Mouse (Mus musculus) hindbrain, embryonic 13.5 days (tissue): ENCODE data around the gene Ptcra. TPM values are rescaled to one million over a fixed set of nuclear protein-coding genes. Genes with fewer than 3 reads are reported as not detected.
"Not testable (repeated sequence)": the region's sequence is repeated elsewhere in the genome, so short reads cannot be mapped to it uniquely, and the experiment has no call there.

Experiments used
- ATAC-seq: fragments of 200-750 bp; cut with Nextera tagmentation; 2 replicates; pipeline ENCODE4 v1.8.0; 2017; ENCODE audit warnings: moderate TSS enrichment; ENCODE audit not compliant: low FRiP score
- H3K27ac ChIP-seq: fragments of 300-500 bp; sonication (generic); 2 replicates; pipeline ENCODE4 v1.5.1; 2015; ENCODE audit warnings: inconsistent platforms, mild to moderate bottlenecking, moderate library complexity
- H3K27me3 ChIP-seq: fragments of 300-500 bp; sonication (generic); 2 replicates; pipeline ENCODE4 v1.6.1; 2015; ENCODE audit warnings: mild to moderate bottlenecking, inconsistent platforms
- H3K36me3 ChIP-seq: fragments of 300-500 bp; sonication (generic); 2 replicates; pipeline ENCODE4 v1.6.1; 2015; ENCODE audit warnings: mild to moderate bottlenecking, inconsistent platforms
- H3K4me1 ChIP-seq: fragments of 300-500 bp; sonication (generic); replicated peaks from 2 replicates; pipeline ENCODE4 v1.6.1; 2015; ENCODE audit warnings: inconsistent platforms
- H3K4me2 ChIP-seq: fragments of 300-500 bp; sonication (generic); 2 replicates; pipeline ENCODE4 v1.6.1; 2015; ENCODE audit warnings: inconsistent platforms, mild to moderate bottlenecking, moderate library complexity
- H3K4me3 ChIP-seq: fragments of 300-500 bp; sonication (generic); 2 replicates; pipeline ENCODE4 v1.5.1; 2015; ENCODE audit warnings: mild to moderate bottlenecking, inconsistent platforms
- H3K9ac ChIP-seq: fragments of 300-500 bp; sonication (generic); 2 replicates; pipeline ENCODE4 v1.6.1; 2015; ENCODE audit warnings: mild to moderate bottlenecking, inconsistent platforms
- H3K9me3 ChIP-seq: fragments of 300-500 bp; sonication (generic); 2 replicates; pipeline ENCODE4 v1.6.1; 2016; ENCODE audit warnings: inconsistent platforms
- WGBS: fragments of 180-500 bp; shearing (Covaris S2); methylation state at CpG from one replicate; pipeline ENCODE4 v1.1.7; 2015; 5-methylcytosine and 5-hydroxymethylcytosine counted together
- polyA plus RNA-seq: library from polyadenylated mRNA; unstranded; fragments of >200 nt; fragmentation: Nextera tagmentation; extraction: Ambion mirVana; gene quantifications from 2 replicates; pipeline ENCODE4 v1.2.1, GENCODE M21; 2015

The Ptcra gene
- polyA plus RNA-seq, 1 experiment from 2014 or later, result 0.26 TPM

DNA sequence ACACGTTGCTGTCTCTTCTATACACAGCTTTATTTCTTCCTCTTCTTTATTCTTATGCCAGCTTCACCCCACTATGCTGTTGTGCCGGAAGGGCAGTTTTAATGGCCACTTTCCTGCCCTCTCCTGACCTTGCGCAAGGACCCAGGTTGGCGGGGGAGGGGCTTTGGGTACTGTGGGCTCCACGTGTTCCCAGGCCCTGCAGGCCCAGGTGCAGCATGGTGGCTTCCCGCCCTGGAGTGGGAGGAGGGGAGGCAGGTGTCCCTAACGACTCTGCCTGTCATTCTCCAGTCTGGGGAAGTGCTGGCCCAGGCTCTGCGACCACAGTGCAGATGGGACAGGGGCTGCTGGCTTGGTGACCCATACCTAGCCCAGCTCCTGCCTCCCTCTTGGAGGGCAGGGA is 4.4 kb upstream of the Ptcra start:
- Histone ChIP-seq H3K36me3 (no peaks in the 10 kb centered on the region), H3K9ac (no peak overlapping the region; the same call in 1 of the 2 replicates), H3K4me1 (peaks cover 7% of the 10 kb centered on the region), H3K9me3 (no peaks in the 10 kb centered on the region), H3K27ac (no peak overlapping the region), H3K4me2 (no peak overlapping the region), H3K4me3 (no peak overlapping the region), H3K27me3 (0 out of 2 replicates have a peak, but pooled peaks cover 2% of the 10 kb centered on the region)
- no peak for ATAC-seq
- WGBS, result 61% methylated on average over 8 of the region's 8 CpGs

DNA sequence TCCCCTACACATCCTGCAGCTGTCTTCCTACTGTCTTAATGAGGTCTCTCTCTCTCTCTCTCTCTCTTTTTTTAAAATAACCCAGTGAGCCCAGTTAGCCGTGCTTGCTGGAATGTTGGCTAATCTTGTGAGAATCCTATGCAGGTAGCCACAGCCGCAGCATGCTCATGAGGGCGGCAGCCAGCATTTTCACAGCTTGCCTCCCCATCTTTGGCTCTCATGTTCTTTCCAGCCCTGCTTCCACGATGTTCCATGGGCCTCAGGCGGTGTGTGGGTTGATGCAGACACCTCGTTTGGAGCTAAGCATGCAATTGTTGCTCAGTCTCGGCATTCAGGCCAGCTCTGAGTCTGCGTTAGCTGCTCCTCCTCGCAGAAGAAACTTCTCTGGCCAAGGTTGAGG is 1.4 kb upstream of the Ptcra start:
- not testable (repeated sequence) for H3K27ac ChIP-seq, H3K9ac ChIP-seq, H3K4me3 ChIP-seq, H3K9me3 ChIP-seq, H3K27me3 ChIP-seq, H3K4me1 ChIP-seq, ATAC-seq, H3K36me3 ChIP-seq, H3K4me2 ChIP-seq
- WGBS, result 75% methylated on average over 9 of the region's 9 CpGs

DNA sequence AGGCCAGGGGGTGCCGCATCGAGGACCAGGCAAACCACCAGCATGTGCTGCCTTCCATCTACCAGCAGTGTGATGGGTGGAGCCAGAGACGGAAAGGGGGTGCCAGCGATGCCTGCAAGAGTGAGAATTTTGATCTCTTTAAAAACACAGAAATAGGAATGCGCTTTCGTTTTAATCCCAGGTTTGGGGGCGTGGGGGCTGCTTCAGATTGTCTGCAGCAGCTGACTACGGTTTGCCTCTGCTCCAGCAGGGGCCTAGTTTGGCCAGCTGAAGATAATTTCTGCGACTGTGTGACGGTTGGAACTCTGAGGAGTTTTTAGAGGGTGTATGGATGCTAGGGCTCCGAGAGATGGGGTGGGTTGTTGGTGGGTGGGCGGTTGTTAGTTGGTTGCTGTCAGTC is 4.8 kb downstream of the Ptcra start:
- no peaks in the 10 kb centered on the region for H3K9me3 ChIP-seq
- no peak overlapping the region for H3K9ac ChIP-seq
- no peak for ATAC-seq
- H3K4me2 ChIP-seq, result no peak overlapping the region
- H3K27me3 ChIP-seq, result no peaks in the 10 kb centered on the region
- H3K4me1 ChIP-seq, result no peaks in the 10 kb centered on the region
- 83% methylated on average over 12 of the region's 12 CpGs for WGBS
- H3K27ac ChIP-seq, result no peak overlapping the region
- no peak overlapping the region for H3K4me3 ChIP-seq
- H3K36me3 ChIP-seq, result no peaks in the 10 kb centered on the region

DNA sequence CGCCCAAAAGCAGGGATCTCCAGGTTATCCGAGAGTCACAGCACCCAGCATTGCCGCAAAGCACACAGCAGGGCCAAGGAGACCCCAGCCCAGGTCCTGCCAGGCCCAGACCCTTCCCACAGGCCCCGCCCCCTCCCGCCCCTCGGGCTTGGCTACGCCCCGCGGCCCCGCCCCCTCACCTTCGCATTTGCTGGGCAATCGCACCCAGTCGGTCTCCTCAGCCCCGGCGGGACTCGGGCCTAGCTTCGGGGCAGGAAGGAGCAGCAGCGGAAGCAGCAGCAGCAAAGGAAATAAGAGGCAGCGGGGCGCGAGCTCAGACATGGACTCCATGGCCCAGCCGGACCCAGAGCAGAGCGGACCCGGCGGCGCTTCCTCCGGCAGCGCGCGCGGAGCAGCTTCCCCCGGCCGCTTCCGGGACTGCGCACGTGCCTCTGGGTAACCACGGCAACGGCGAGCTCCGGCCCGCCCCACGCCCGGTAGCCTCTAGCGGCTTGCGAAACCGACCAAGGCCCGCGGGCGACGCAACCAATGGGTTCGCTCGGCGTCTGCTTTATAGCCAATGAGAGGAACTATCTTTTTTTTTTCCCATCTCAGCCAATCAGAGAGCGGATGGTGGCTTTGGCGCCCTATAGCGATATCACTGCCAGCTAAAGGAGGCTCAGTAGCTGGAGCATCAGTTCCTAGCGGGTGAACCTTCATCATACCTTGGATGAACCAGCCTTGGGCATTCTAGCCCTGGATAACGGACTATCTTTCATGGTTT is 11.5 kb downstream of the Ptcra start, which contains the start of gene Cnpy3:
TSS of gene Cnpy3 (minus strand) at position 421 of the 763 bp plus-strand sequence.
- under 1% methylated on average over 54 of the region's 58 CpGs for WGBS
- H3K27me3 ChIP-seq, result no peaks in the 10 kb centered on the region
- ATAC-seq, result peak; percentile 99
- H3K9me3 ChIP-seq, result no peaks in the 10 kb centered on the region
- peaks cover 5% of the 10 kb centered on the region; the same call in 1 of the 2 replicates for H3K36me3 ChIP-seq
- H3K4me1 ChIP-seq, result peaks cover 22% of the 10 kb centered on the region
- peak within 1 kb of the TSS; percentile 75 for H3K4me2 ChIP-seq
- H3K9ac ChIP-seq, result peak within 1 kb of the TSS; percentile 80
- peak within 1 kb of the TSS; percentile 63 for H3K4me3 ChIP-seq
- H3K27ac ChIP-seq, result peak within 1 kb of the TSS; percentile 85

DNA sequence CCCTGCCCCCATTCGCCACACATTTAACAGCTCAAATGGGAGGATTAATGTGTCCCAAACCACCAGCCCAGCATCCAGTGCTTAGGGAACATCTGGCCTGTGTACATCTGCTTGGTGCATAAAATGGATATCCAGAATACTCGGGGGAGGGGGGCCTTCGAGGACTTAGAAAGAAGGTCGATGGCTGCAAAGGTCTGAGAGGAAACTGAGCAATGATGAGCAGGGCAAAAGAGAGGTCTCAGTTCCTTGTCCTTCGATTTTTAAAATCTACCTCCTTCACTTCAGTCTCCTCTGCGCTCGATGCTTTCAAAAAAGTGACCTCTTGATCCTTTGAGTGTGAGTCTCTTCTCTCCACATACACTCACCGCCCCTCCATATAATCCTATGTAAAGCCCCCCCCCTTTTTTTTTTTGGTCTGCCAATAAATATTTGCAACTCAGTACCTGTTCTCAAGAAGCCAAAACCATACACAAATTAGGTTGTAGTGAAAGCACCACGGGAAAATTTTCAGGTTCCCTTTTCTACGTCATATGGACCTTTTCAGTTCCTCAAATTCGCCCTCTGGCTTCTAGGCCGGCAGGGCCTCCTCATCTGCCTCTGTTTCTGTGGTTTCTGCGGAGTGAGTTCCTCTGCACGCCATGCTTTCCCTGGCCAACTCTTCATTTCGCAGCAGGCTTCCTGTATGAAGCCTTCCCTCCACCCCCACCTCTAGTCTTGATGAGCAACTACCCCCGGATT is 12.3 kb downstream of the Ptcra start:
- 30% methylated on average over 16 of the region's 16 CpGs for WGBS
- H3K36me3 ChIP-seq, result peaks cover 12% of the 10 kb centered on the region
- no peak; the same call in 1 of the 2 replicates for ATAC-seq

DNA sequence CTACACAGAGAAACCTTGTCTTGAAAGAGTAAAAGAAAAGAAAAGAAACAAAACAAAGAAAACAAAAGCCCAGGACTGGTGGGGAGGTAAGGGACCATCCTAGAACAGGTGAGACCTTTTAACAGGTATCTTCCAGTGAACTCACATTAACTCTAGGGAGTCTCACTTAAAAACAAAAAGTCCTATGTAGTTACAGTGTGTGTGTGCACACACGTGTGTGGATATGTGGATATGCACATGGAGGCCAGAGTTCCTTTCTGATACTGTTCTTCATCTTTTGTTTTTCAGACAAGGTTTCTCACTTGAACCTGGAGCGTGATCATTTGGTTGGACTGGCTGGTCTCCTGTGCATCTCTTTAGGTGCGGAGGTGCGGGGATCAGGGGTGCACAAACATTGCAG is 12.9 kb downstream of the Ptcra start:
- Histone ChIP-seq H3K9me3 (no peaks in the 10 kb centered on the region), H3K4me2 (peak overlapping the region; percentile 75), H3K9ac (peak overlapping the region; percentile 80), H3K36me3 (peaks cover 19% of the 10 kb centered on the region), H3K4me1 (peaks cover 22% of the 10 kb centered on the region), H3K27me3 (no peaks in the 10 kb centered on the region), H3K4me3 (peak overlapping the region; percentile 63; the same call in 1 of the 2 replicates), H3K27ac (peak overlapping the region; percentile 85; the same call in 1 of the 2 replicates)
- WGBS, result 93% methylated on average over 4 of the region's 4 CpGs
- ATAC-seq, result no peak

More for the DNA sequence above, 12.3 kb downstream of the Ptcra start:
- Histone ChIP-seq H3K27me3 (no peaks in the 10 kb centered on the region), H3K4me2 (peak overlapping the region; percentile 75), H3K27ac (peak overlapping the region; percentile 85), H3K9ac (peak overlapping the region; percentile 80), H3K9me3 (no peaks in the 10 kb centered on the region), H3K4me1 (peaks cover 22% of the 10 kb centered on the region), H3K4me3 (peak overlapping the region; percentile 63)

DNA sequence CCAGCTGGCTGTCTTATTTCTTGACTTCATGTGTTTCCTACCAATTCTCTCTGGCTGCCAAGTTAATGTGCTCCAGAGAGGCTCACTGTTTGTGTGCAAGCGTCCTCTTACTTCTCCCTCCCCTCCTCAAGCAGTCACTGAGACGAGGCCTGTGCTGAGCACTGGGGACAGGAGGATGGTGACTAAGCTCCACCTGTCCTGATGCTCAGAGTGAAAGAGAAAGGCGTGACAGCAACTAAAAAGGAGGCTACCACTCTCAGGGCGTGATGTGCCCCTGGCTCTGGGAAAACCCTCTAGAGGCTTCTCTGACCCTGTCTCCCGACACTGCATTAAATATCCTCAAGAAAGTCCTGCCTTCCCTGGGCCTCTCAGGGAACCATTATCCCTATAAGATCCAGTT is 14.2 kb downstream of the Ptcra start:
- H3K4me2 ChIP-seq, result no peak overlapping the region
- peaks cover 23% of the 10 kb centered on the region for H3K36me3 ChIP-seq
- no peak for ATAC-seq
- no peaks in the 10 kb centered on the region for H3K27me3 ChIP-seq
- H3K4me3 ChIP-seq, result no peak overlapping the region
- H3K9ac ChIP-seq, result no peak overlapping the region
- peaks cover 22% of the 10 kb centered on the region for H3K4me1 ChIP-seq
- no peaks in the 10 kb centered on the region for H3K9me3 ChIP-seq
- 95% methylated on average over 5 of the region's 5 CpGs for whole genome bisulfite sequencing
- H3K27ac ChIP-seq, result no peak overlapping the region

DNA sequence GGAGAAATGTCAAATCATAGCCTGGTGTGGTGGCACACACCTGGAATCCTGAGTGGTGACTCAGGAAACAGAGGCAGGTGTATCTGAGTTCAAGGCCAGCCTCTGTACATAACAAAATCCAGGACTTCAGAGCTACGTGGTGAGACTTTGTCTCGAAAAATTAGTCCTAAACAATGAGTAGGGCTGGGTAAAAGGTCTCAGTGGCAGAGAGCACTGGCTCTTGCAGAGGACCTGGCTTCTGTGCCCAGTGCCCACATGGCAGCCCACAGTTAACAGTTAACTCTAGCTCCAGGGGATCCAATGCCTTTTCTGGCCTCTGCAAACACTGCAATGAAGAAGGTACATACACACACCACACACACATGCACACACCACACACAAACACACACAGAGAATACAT is 15.7 kb downstream of the Ptcra start:
- ATAC-seq, result no peak
- Histone ChIP-seq H3K9ac (no peak overlapping the region), H3K4me1 (peaks cover 19% of the 10 kb centered on the region), H3K4me2 (no peak overlapping the region), H3K27me3 (no peaks in the 10 kb centered on the region), H3K36me3 (peaks cover 38% of the 10 kb centered on the region), H3K9me3 (no peaks in the 10 kb centered on the region), H3K27ac (no peak overlapping the region), H3K4me3 (no peak overlapping the region)
- 88% methylated on average over 2 of the region's 2 CpGs for WGBS

DNA sequence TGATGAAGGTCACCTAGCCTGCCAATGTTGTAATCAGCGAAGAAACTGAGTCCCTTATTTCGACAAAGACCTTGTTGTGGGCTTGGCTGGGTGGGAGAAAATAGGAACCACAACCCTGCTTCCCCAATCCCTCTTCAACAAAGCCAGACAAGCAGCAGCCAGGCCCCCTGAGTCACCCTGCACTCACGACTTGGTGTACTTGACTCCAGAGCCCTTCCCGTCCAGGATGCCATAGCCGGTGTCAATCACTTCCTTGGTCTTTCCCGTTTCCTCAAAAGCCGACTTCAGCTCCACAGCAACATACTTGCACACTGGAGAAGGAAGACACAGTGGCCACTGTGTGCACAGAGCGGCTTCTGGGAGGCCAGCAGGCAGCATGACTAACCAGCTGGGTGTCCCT is 16.3 kb downstream of the Ptcra start:
- Histone ChIP-seq H3K4me3 (no peak overlapping the region), H3K36me3 (peaks cover 42% of the 10 kb centered on the region), H3K27me3 (no peaks in the 10 kb centered on the region), H3K4me1 (peaks cover 15% of the 10 kb centered on the region), H3K27ac (no peak overlapping the region), H3K9me3 (no peaks in the 10 kb centered on the region), H3K4me2 (no peak overlapping the region), H3K9ac (no peak overlapping the region)
- ATAC-seq, result no peak
- WGBS, result 84% methylated on average over 8 of the region's 8 CpGs

DNA sequence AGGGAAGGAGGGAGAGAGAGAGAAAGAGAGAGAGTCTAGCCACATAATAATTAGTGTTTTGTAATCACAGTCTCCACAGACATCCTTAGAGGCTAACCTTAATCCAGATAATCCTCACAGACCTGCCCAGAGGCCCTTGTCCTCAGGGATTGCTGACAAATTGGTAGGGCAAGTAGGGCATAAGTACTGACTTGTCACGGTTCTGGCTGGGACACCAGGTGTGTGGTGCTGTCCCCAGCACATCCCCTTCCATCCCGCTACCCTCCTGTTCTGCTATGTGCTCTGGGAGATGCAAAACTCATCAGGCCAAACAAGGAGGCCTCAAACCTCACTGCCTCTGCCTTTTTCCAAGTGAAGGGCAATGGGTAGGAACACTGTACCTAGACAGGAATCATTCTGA is 18.0 kb downstream of the Ptcra start:
- Histone ChIP-seq H3K4me3 (no peak overlapping the region), H3K4me2 (no peak overlapping the region), H3K27ac (no peak overlapping the region), H3K9me3 (no peaks in the 10 kb centered on the region), H3K4me1 (peaks cover 5% of the 10 kb centered on the region), H3K27me3 (no peaks in the 10 kb centered on the region), H3K36me3 (peaks cover 52% of the 10 kb centered on the region), H3K9ac (no peak overlapping the region)
- 79% methylated on average over 2 of the region's 2 CpGs for WGBS
- no peak for ATAC-seq

DNA sequence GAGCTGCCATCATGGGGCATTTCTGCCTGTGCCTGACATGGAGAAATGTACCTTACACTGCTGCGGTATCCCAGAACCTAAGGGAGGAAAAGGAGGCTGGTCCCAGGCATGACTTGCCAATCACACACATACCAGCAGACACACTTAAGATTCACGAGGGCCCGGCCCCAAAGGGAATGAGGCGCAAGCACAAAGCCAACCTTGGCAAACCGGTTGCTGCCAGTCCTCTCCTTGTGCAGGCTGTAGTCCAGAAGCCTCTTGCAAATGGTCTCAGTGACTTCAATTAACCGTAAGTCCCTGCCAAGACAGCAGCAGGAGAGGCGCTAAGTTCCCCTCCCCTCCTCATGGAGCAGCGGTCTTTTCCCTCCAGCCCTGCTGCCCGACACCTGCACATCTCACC is 20.5 kb downstream of the Ptcra start:
- no peak overlapping the region for H3K4me2 ChIP-seq
- H3K36me3 ChIP-seq, result peaks cover 60% of the 10 kb centered on the region
- no peaks in the 10 kb centered on the region for H3K27me3 ChIP-seq
- 91% methylated on average over 9 of the region's 9 CpGs for WGBS
- H3K4me1 ChIP-seq, result no peaks in the 10 kb centered on the region
- no peak for ATAC-seq
- no peak overlapping the region for H3K27ac ChIP-seq
- H3K9ac ChIP-seq, result no peak overlapping the region
- no peaks in the 10 kb centered on the region for H3K9me3 ChIP-seq
- H3K4me3 ChIP-seq, result no peak overlapping the region

DNA sequence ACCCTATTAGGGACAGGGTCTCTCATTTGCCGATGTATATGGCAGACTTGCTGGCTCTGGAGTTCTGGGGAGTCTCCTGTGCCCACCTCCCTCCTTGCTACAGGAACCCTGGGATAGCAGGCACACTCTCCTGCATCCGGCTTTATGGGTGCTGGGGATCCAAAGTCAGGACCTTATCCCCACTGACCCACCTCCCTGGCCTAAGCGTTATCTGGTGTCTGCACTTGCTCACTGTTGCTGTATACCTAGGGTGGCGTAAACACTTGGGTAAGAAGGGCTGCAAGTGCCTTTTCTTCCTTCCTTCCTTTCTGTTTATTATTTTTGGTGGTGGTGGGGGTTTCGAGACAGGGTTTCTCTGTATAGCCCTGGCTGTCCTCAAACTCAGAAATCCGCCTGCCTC is 22.2 kb downstream of the Ptcra start:
- Histone ChIP-seq H3K27me3 (no peaks in the 10 kb centered on the region), H3K4me1 (no peaks in the 10 kb centered on the region), H3K27ac (no peak overlapping the region), H3K4me3 (no peak overlapping the region), H3K36me3 (peaks cover 63% of the 10 kb centered on the region), H3K9me3 (no peaks in the 10 kb centered on the region), H3K9ac (no peak overlapping the region), H3K4me2 (no peak overlapping the region)
- 92% methylated on average over 6 of the region's 6 CpGs for WGBS
- no peak for ATAC-seq
